Mouse (Mus musculus): Measurements from ENCODE around the gene Washc3.

DNA sequence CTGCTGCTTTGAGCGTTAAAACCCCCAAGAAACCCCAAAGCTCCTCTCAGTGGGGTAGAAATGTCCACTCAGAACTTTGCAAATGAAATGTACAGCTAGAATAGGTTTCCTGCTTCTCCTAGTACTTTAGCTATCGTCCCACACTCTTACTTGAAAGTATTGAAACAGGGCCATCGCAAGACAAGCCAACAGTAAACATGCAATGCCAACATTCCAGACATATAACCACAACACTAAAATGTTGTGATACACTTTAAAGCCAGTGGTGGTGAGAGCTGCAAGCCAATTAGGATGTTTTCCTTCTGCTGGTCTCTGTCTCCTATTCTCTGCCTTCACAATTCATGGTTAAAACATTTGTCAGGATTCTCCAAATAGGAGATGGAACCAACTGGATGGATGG lies 80.8 kb downstream of the Washc3 start:
- TF ChIP-seq CTCF (IDR thresholded peaks at IDR 0.05; ENCODE audit: low read depth) (no peak), EP300 (IDR thresholded peaks at IDR 0.05; ENCODE audit: low read depth) (no peak)

Data from heart, postnatal 0 days (tissue).